Mouse (Mus musculus) kidney, postnatal 0 days (tissue): Measurements from ENCODE around the gene Tctex1d2. TPM values are rescaled to one million over a fixed set of nuclear protein-coding genes. Genes with fewer than 3 reads are reported as not detected.

ENCODE experiments used
- ATAC-seq: fragments of 200-750 bp; cut with Nextera tagmentation; replicated peaks from 2 replicates; pipeline ENCODE4 v1.8.0; 2017; ENCODE audit warnings: low read depth, moderate number of reproducible peaks, moderate TSS enrichment, moderate library complexity; ENCODE audit not compliant: low FRiP score
- DNase-seq: peaks from one replicate; pipeline ENCODE4 v3.0.0-alpha.2; 2016; ENCODE audit warnings: low spot score
- H3K27ac ChIP-seq: fragments of 300-500 bp; sonication (generic); 2 replicates; pipeline ENCODE4 v1.5.1; 2014; ENCODE audit warnings: mild to moderate bottlenecking
- H3K27me3 ChIP-seq: fragments of 300-500 bp; sonication (generic); 2 replicates; pipeline ENCODE4 v1.6.1; 2014; ENCODE audit warnings: low read length, mixed read lengths; ENCODE audit not compliant: insufficient read depth
- H3K36me3 ChIP-seq: fragments of 300-500 bp; sonication (generic); 2 replicates; pipeline ENCODE4 v1.6.1; 2014; ENCODE audit warnings: low read length, mixed read lengths; ENCODE audit not compliant: insufficient read depth
- H3K4me1 ChIP-seq: fragments of 300-500 bp; sonication (generic); replicated peaks from 2 replicates; pipeline ENCODE4 v1.6.1; 2014; ENCODE audit warnings: antibody characterized with exemption, low read length, mixed read lengths; ENCODE audit not compliant: insufficient read depth
- H3K4me2 ChIP-seq: fragments of 300-500 bp; sonication (generic); 2 replicates; pipeline ENCODE4 v1.6.1; 2014; ENCODE audit warnings: mild to moderate bottlenecking, low read length, moderate library complexity, mixed read lengths
- H3K4me3 ChIP-seq: fragments of 300-500 bp; sonication (generic); replicated peaks from 2 replicates; pipeline ENCODE4 v1.5.1; 2014; ENCODE audit warnings: low read depth, low read length
- H3K9ac ChIP-seq: fragments of 300-500 bp; sonication (generic); 2 replicates; pipeline ENCODE4 v1.6.1; 2014; ENCODE audit warnings: low read depth, low read length
- H3K9me3 ChIP-seq: fragments of 300-500 bp; sonication (generic); replicated peaks from 2 replicates; pipeline ENCODE4 v1.6.1; 2016; ENCODE audit warnings: low read length, inconsistent platforms, mixed read lengths
- CTCF ChIP-seq: IDR thresholded peaks from 2 replicates; pipeline ENCODE4 v1.5.1; 2016; ENCODE audit warnings: antibody characterized with exemption, low read depth, mild to moderate bottlenecking, moderate library complexity
- whole genome bisulfite sequencing: fragments of 180-500 bp; shearing (Covaris S2); extraction: QIAGEN DNeasy Blood & Tissue Kit; methylation state at CpG from one replicate; pipeline ENCODE4 v1.1.7; 2014; 5-methylcytosine and 5-hydroxymethylcytosine counted together
- polyA plus RNA-seq: library from polyadenylated mRNA; unstranded; fragments of >200 nt; fragmentation: Nextera tagmentation; extraction: Ambion mirVana; gene quantifications from 2 replicates; pipeline ENCODE4 v1.2.1, GENCODE M21; 2015

The Tctex1d2 gene
- polyA plus RNA-seq, 1 experiment from 2014 or later = 45.1 TPM

DNA sequence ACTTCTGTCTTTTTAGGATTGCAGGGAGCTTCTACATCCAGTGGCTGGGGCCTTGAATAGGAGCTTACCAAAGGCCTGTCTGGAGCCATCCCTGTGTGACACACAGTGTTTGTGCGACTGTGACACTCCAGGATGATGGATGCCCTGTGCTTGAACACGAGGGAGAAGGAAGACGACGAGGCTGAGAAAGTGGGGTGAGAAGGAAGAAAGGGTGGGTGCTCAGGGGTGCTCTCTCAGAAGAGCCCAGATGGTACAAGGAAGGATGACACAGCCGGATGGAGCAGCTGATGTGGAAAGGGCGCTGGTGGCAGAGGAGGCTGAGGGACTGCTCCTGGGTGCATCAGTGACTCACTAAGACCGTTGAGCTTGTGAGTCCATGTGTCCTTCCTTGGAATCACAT, 19.2 kb upstream of the Tctex1d2 start, which contains the start of gene Tm4sf19:
Gene Tm4sf19 (plus strand): TSS at position 240 of the 400 bp plus-strand sequence.
- Histone ChIP-seq H3K4me1 (no peaks in the 10 kb centered on the region), H3K27me3 (no peaks in the 10 kb centered on the region), H3K4me3 (no peak within 1 kb of the TSS), H3K27ac (no peak within 1 kb of the TSS), H3K36me3 (no peaks in the 10 kb centered on the region), H3K4me2 (no peak within 1 kb of the TSS), H3K9ac (no peak within 1 kb of the TSS), H3K9me3 (no peaks in the 10 kb centered on the region)
- DNase-seq (no peak), ATAC-seq (no peak)
- WGBS = 72% methylated on average over 7 of the region's 7 CpGs
- TF ChIP-seq CTCF = no peak

DNA sequence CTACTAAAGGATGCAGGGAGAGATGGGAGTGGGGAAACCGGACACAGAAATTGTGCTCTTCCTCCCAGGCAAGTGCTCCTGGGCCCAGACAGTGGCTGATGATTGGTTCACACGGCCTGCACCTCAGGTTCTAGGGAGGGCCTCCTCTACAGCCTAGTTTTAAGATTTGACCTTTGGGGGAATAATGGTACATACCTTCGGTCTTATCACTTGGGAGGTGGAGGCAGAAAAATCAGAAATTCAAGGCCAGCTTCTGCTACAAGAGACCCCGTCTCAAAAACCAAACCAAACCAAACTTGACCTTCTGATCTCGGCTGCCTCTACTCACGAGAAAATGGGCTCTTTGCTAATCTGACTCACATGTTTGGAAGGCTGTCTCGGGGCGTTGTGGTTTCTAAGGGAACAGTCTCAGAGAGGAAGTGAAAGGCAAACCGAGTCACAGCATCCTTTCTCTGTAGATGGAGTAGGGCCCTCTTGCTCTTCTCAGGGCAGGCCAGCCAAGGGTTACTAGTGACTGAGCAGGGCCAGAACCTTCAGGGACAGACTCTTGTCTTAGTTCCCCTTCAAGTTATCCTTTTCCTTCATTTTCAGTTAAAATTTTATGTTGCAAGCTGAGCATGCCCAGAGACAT, 18.1 kb upstream of the Tctex1d2 start:
- Histone ChIP-seq H3K4me1 (no peaks in the 10 kb centered on the region), H3K27ac (no peak overlapping the region), H3K4me2 (no peak overlapping the region), H3K9ac (no peak overlapping the region), H3K9me3 (no peaks in the 10 kb centered on the region), H3K27me3 (no peaks in the 10 kb centered on the region), H3K36me3 (no peaks in the 10 kb centered on the region), H3K4me3 (no peak overlapping the region)
- TF ChIP-seq CTCF = no peak
- ATAC-seq (no peak), DNase-seq (no peak)
- WGBS = 81% methylated on average over 9 of the region's 9 CpGs

DNA sequence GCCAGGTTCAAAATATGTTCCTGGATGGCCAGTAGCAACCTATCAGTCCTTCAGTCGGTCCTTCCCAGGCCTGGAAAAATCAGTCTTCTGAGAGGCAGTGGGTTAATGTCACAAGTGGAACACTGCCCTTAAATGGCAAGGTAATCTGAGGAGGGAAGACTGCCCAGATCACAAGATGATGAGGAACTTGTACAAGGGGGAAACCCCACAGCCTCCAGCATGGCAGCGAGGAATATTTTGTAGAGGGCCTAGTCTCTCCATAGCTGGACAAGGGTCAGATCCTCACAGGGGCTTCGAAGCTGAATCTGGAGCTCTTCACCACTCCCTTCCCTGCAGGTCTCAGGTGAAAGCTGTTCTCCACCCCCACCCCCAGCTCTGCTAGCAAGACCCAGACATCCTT, 16.7 kb upstream of the Tctex1d2 start:
- TF ChIP-seq CTCF = no peak
- 79% methylated on average over 3 of the region's 3 CpGs for WGBS
- H3K9me3 ChIP-seq = no peaks in the 10 kb centered on the region
- H3K4me2 ChIP-seq = no peak overlapping the region
- ATAC-seq (no peak), DNase-seq (no peak)
- H3K36me3 ChIP-seq = no peaks in the 10 kb centered on the region
- H3K27ac ChIP-seq = no peak overlapping the region
- no peak overlapping the region for H3K9ac ChIP-seq
- no peaks in the 10 kb centered on the region for H3K27me3 ChIP-seq
- no peaks in the 10 kb centered on the region for H3K4me1 ChIP-seq
- no peak overlapping the region for H3K4me3 ChIP-seq

DNA sequence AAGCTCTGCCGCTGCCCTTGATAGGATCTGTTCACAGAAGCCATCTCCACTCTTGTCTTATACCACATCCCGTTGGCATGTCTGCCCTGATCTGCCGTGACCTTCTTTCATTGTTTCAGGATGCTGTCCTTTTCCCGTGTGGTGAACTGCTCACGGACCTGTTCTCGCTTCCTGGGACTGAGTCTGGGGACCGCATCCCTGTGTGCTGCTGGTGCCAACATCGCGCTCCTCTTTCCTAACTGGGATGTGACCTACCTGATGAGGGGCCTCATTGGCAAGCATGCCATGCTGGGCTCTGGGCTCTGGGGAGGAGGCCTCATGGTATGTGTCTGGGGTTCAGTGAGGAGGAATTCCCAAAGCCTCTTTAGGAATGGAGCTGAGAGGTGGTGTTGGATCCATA, 13.8 kb upstream of the Tctex1d2 start:
- H3K9me3 ChIP-seq = no peaks in the 10 kb centered on the region
- DNase-seq (no peak), ATAC-seq (no peak)
- no peak overlapping the region for H3K27ac ChIP-seq
- no peak overlapping the region for H3K4me3 ChIP-seq
- H3K36me3 ChIP-seq = no peaks in the 10 kb centered on the region
- 93% methylated on average over 9 of the region's 9 CpGs for WGBS
- no peak overlapping the region for H3K9ac ChIP-seq
- no peaks in the 10 kb centered on the region for H3K27me3 ChIP-seq
- H3K4me1 ChIP-seq = no peaks in the 10 kb centered on the region
- TF ChIP-seq CTCF = no peak
- H3K4me2 ChIP-seq = no peak overlapping the region

DNA sequence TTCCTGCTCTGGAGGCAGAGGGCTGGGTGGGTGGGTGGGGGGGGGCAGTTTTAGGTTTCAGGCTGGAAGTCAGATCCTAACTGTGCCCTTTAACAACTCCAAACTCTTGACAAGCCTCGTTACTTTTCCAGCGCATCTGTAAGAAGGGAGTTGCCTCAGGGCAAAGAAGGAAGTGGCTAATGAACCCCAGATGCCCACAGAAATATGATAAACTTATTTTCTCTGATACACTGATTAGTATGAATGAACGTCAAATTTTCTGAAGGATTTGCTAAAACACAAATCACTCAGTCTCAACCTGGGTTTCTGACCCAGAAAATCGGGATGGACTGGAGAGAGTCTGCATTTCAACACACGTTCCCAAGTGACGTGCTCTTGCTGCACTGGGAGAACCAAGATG, 12.8 kb upstream of the Tctex1d2 start:
- WGBS = 58% methylated on average over 6 of the region's 6 CpGs
- Histone ChIP-seq H3K9me3 (no peaks in the 10 kb centered on the region), H3K27ac (no peak overlapping the region), H3K4me3 (no peak overlapping the region), H3K4me2 (no peak overlapping the region), H3K4me1 (no peaks in the 10 kb centered on the region), H3K36me3 (no peaks in the 10 kb centered on the region), H3K9ac (no peak overlapping the region), H3K27me3 (no peaks in the 10 kb centered on the region)
- no peak for ATAC-seq
- DNase-seq = no peak
- no peak for TF ChIP-seq CTCF

DNA sequence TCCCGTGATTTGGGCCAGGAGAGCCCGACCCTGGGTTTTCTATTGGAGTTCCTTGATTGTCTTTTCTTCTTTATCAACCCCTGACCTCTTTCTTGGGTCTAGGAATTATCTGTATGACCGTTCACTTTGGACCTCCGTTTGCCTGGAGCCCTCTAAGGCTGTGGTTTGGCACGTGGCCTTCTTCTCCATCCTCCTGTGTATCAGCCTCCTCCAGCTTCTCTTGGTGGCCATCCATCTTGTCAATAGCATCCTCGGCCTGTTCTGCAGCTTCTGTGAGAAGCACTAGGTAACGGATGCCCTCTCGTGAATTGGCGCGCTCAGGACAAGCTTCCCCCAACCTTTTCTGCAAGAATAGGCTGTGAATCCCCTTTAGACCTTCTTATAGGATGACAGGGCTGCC, 11.8 kb upstream of the Tctex1d2 start:
- Histone ChIP-seq H3K27ac (no peak overlapping the region), H3K9me3 (no peaks in the 10 kb centered on the region), H3K4me3 (no peak overlapping the region), H3K36me3 (no peaks in the 10 kb centered on the region), H3K4me1 (no peaks in the 10 kb centered on the region), H3K27me3 (no peaks in the 10 kb centered on the region), H3K9ac (no peak overlapping the region), H3K4me2 (no peak overlapping the region)
- no peak for ATAC-seq
- 79% methylated on average over 10 of the region's 10 CpGs for WGBS
- DNase-seq = no peak
- no peak for TF ChIP-seq CTCF

DNA sequence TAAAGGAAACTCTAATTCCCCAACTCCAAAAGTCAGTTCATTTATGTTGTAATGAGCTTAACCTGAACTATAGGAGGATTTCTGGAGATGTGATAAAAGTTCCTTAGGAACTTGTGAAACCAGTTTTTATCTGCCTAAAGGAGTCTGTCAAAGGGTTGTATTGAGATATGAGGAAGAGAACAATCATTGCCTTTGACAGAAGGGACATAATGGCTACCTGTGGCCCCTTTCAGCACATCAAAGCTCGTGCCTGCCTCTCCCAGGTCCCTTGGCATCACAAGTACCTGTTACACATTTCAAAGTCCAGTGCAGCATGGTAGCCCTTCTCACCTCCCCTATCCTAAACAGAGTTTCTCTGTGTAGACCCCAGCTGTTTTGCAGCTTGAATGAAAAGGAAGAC, 2.0 kb upstream of the Tctex1d2 start:
- H3K36me3 ChIP-seq = no peaks in the 10 kb centered on the region
- no peak overlapping the region for H3K9ac ChIP-seq
- no peaks in the 10 kb centered on the region for H3K27me3 ChIP-seq
- DNase-seq = no peak
- no peak overlapping the region for H3K4me3 ChIP-seq
- no peak overlapping the region for H3K27ac ChIP-seq
- TF ChIP-seq CTCF = no peak
- no peak overlapping the region for H3K4me2 ChIP-seq
- no peaks in the 10 kb centered on the region for H3K9me3 ChIP-seq
- no peak for ATAC-seq
- no peaks in the 10 kb centered on the region; the same call in 1 of the 2 replicates for H3K4me1 ChIP-seq
- 48% methylated on average over 1 of the region's 1 CpGs for WGBS
